Mouse (Mus musculus): Measurements from ENCODE around the gene Lmna. TPM values are rescaled to one million over a fixed set of nuclear protein-coding genes. Genes with fewer than 3 reads are reported as not detected.
A peak's percentile ranks its signal among the peaks of the same experiment; 100 is the strongest.

Lmna gene
- total and polyA plus RNA-seq, 2 experiments from 2014 or later, result 59.7 to 61.1 TPM

- TF ChIP-seq CTCF (IDR thresholded peaks at IDR 0.05; ENCODE audit: low read depth), result no peak
- Histone ChIP-seq H3K27me3 (ENCODE audit: insufficient read depth, low read length) (no peaks in the 10 kb centered on the region), H3K36me3 (ENCODE audit: insufficient read depth, low read length) (no peaks in the 10 kb centered on the region), H3K4me2 (ENCODE audit: low read depth, low read length) (no peak overlapping the region), H3K9ac (replicated peaks; ENCODE audit: low read length) (no peak overlapping the region), H3K4me1 (ENCODE audit: insufficient read depth, low read length) (peaks cover 22% of the 10 kb centered on the region), H3K27ac (no peak overlapping the region), H3K4me3 (ENCODE audit: low read length) (no peak overlapping the region), H3K9me3 (ENCODE audit: low read length) (no peaks in the 10 kb centered on the region)
- 83% methylated on average over 7 of the region's 7 CpGs for WGBS
- ATAC-seq (no peak), DNase-seq (ENCODE audit: low spot score) (no peak)
Measured at GRCm38 (mm10) chr3:88513546-88514115, 3.9 kb upstream of the Lmna start.

GRCm38 (mm10) chr3:88512896-88513545 lies 3.3 kb upstream of the Lmna start:
- Histone ChIP-seq H3K36me3 (ENCODE audit: insufficient read depth, low read length) (no peaks in the 10 kb centered on the region), H3K9me3 (ENCODE audit: low read length) (no peaks in the 10 kb centered on the region), H3K4me1 (ENCODE audit: insufficient read depth, low read length) (peaks cover 22% of the 10 kb centered on the region), H3K4me2 (ENCODE audit: low read depth, low read length) (no peak overlapping the region), H3K4me3 (ENCODE audit: low read length) (no peak overlapping the region), H3K27ac (no peak overlapping the region), H3K27me3 (ENCODE audit: insufficient read depth, low read length) (no peaks in the 10 kb centered on the region), H3K9ac (replicated peaks; ENCODE audit: low read length) (no peak overlapping the region)
- no peak for ATAC-seq
- 38% methylated on average over 14 of the region's 15 CpGs for WGBS
- no peak for DNase-seq (ENCODE audit: low spot score)
- no peak for TF ChIP-seq CTCF (IDR thresholded peaks at IDR 0.05; ENCODE audit: low read depth)

- no peak for TF ChIP-seq CTCF (IDR thresholded peaks at IDR 0.05; ENCODE audit: low read depth)
- Histone ChIP-seq H3K9me3 (ENCODE audit: low read length) (no peaks in the 10 kb centered on the region), H3K36me3 (ENCODE audit: insufficient read depth, low read length) (no peaks in the 10 kb centered on the region), H3K9ac (replicated peaks; ENCODE audit: low read length) (no peak overlapping the region), H3K4me1 (ENCODE audit: insufficient read depth, low read length) (peaks cover 22% of the 10 kb centered on the region), H3K27me3 (ENCODE audit: insufficient read depth, low read length) (no peaks in the 10 kb centered on the region), H3K27ac (no peak overlapping the region), H3K4me3 (ENCODE audit: low read length) (no peak overlapping the region), H3K4me2 (ENCODE audit: low read depth, low read length) (no peak overlapping the region)
- DNase-seq (ENCODE audit: low spot score), result no peak
- no peak for ATAC-seq
- 38% methylated on average over 6 of the region's 6 CpGs for WGBS
Measured at GRCm38 (mm10) chr3:88512141-88512895, 2.6 kb upstream of the Lmna start.

- H3K4me1 ChIP-seq (ENCODE audit: insufficient read depth, low read length), result peaks cover 22% of the 10 kb centered on the region
- DNase-seq (ENCODE audit: low spot score), result no peak
- no peak for ATAC-seq
- no peak overlapping the region for H3K4me2 ChIP-seq (ENCODE audit: low read depth, low read length)
- no peak overlapping the region for H3K4me3 ChIP-seq (ENCODE audit: low read length)
- no peak overlapping the region for H3K9ac ChIP-seq (replicated peaks; ENCODE audit: low read length)
- no peaks in the 10 kb centered on the region for H3K36me3 ChIP-seq (ENCODE audit: insufficient read depth, low read length)
- H3K27me3 ChIP-seq (ENCODE audit: insufficient read depth, low read length), result no peaks in the 10 kb centered on the region
- WGBS, result 65% methylated on average over 4 of the region's 4 CpGs
- H3K9me3 ChIP-seq (ENCODE audit: low read length), result no peaks in the 10 kb centered on the region
- TF ChIP-seq CTCF (IDR thresholded peaks at IDR 0.05; ENCODE audit: low read depth), result no peak
- H3K27ac ChIP-seq, result no peak overlapping the region
Measured at GRCm38 (mm10) chr3:88511559-88511958, 1.8 kb upstream of the Lmna start.

GRCm38 (mm10) chr3:88510421-88511289 lies 899 bp upstream of the Lmna start:
- Histone ChIP-seq H3K27me3 (ENCODE audit: insufficient read depth, low read length) (no peaks in the 10 kb centered on the region), H3K4me3 (ENCODE audit: low read length) (peak overlapping the region; percentile 39), H3K9me3 (ENCODE audit: low read length) (no peaks in the 10 kb centered on the region), H3K36me3 (ENCODE audit: insufficient read depth, low read length) (no peaks in the 10 kb centered on the region), H3K9ac (replicated peaks; ENCODE audit: low read length) (peak overlapping the region; percentile 40; the same call in 1 of the 2 replicates), H3K4me1 (ENCODE audit: insufficient read depth, low read length) (peaks cover 22% of the 10 kb centered on the region), H3K4me2 (ENCODE audit: low read depth, low read length) (peak overlapping the region; percentile 59), H3K27ac (peak overlapping the region; percentile 85)
- no peak for ATAC-seq
- TF ChIP-seq CTCF (IDR thresholded peaks at IDR 0.05; ENCODE audit: low read depth), result no peak
- no peak for DNase-seq (ENCODE audit: low spot score)
- 54% methylated on average over 13 of the region's 13 CpGs for WGBS

GRCm38 (mm10) chr3:88509250-88509649 lies 506 bp downstream of the Lmna start:
- Histone ChIP-seq H3K36me3 (ENCODE audit: insufficient read depth, low read length) (no peaks in the 10 kb centered on the region), H3K27ac (peak overlapping the region; percentile 85), H3K4me2 (ENCODE audit: low read depth, low read length) (peak overlapping the region; percentile 59), H3K4me1 (ENCODE audit: insufficient read depth, low read length) (peaks cover 22% of the 10 kb centered on the region), H3K9me3 (ENCODE audit: low read length) (no peaks in the 10 kb centered on the region), H3K27me3 (ENCODE audit: insufficient read depth, low read length) (no peaks in the 10 kb centered on the region), H3K9ac (replicated peaks; ENCODE audit: low read length) (peak overlapping the region; percentile 40), H3K4me3 (ENCODE audit: low read length) (peak overlapping the region; percentile 39)
- ATAC-seq (no peak), DNase-seq (ENCODE audit: low spot score) (no peak)
- TF ChIP-seq CTCF (IDR thresholded peaks at IDR 0.05; ENCODE audit: low read depth), result no peak
- WGBS, result 69% methylated on average over 3 of the region's 3 CpGs

Data from hindbrain, postnatal 0 days (tissue).